Mouse (Mus musculus) E14TG2a.4 (cell line): Measurements from ENCODE around the gene Inca1.

ENCODE experiments used
- H3K27me3 ChIP-seq: 2 replicates; pipeline ENCODE4 v1.6.1; 2014; ENCODE audit warnings: low read length, control low read depth; ENCODE audit not compliant: insufficient read depth
- H3K36me3 ChIP-seq: 2 replicates; pipeline ENCODE4 v1.6.1; 2014; ENCODE audit warnings: low read length, control low read depth; ENCODE audit not compliant: insufficient read depth
- H3K4me1 ChIP-seq: replicated peaks from 2 replicates; pipeline ENCODE4 v1.6.1; 2014; ENCODE audit warnings: low read depth, low read length, control low read depth
- H3K4me3 ChIP-seq: replicated peaks from 2 replicates; pipeline ENCODE4 v1.5.1; 2014; ENCODE audit warnings: mild to moderate bottlenecking, low read length
- H3K9me3 ChIP-seq: 2 replicates; pipeline ENCODE4 v1.6.1; 2014; ENCODE audit warnings: low read length, control low read depth
- CTCF ChIP-seq: conservative IDR thresholded peaks from 2 replicates; pipeline ENCODE4 v1.5.1; 2014; ENCODE audit warnings: low read length
- NANOG ChIP-seq: IDR thresholded peaks from 2 replicates; pipeline ENCODE4 v1.6.1; 2014; ENCODE audit warnings: borderline replicate concordance, low read length, mixed read lengths
- POU5F1 ChIP-seq: IDR thresholded peaks from 2 replicates; pipeline ENCODE4 v1.6.1; 2014; ENCODE audit warnings: low read length, borderline replicate concordance

Gene Inca1

DNA sequence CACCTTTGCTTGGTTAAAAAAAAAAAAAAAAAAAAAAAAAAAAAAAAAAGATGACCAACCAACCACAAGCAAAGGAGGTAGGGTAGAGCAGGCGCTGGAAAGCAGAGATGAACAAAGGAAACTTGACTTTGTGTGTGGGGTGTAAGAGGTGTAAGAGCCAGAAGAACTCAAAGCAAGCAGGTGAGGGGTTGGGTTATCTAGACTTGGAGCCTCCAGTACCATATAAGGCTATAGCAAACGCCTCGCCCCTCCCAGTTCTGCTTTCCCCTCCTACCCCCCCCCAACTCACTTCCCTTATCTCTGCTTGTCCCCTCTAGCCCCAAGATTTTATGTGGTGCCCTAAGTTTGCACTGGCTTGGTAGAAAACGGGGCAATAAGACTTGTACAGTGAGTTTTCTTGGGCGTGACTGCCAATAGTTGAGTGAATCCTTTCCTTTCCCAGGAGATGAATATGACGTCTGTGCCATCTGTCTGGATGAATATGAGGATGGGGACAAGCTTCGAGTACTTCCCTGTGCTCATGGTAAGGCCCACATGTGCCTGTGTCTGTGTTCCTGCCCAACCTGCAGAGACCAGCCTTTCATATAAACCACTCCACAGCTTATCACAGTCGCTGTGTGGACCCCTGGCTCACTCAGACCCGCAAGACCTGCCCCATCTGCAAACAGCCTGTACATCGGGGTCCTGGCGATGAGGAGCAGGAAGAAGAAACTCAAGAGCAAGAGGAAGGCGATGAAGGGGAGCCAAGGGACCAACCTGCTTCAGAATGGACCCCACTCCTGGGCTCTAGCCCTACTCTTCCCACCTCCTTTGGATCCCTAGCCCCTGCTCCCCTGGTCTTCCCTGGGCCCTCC is 49.4 kb downstream of the Inca1 start:
- Histone ChIP-seq H3K27me3 (no peaks in the 10 kb centered on the region), H3K36me3 (peaks cover 62% of the 10 kb centered on the region), H3K9me3 (peaks cover 50% of the 10 kb centered on the region), H3K4me3 (peak overlapping the region; percentile 30), H3K4me1 (peaks cover 63% of the 10 kb centered on the region)
- TF ChIP-seq CTCF (no peak), NANOG (no peak), POU5F1 (no peak)

DNA sequence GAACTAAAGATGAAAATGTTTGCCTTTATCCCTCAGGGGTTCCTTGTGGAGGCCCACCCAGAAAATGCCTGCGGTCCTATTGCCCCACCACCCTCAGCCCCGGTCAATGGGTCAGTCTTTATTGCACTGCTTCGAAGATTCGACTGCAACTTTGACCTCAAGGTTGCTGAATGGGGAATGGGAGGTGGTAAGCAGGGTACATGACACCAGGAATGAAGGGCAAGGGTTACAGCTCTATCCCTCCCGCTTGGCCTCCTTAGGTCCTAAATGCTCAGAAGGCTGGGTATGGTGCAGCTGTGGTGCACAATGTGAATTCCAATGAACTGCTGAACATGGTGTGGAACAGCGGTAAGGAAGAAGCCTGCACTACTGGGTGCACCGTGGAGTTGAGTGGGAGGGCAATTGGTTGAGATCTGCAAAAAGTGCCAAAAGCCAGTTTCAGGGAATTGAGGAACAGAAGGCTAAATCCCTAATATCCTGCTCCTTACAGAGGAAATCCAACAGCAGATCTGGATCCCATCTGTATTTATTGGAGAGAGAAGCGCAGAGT is 50.7 kb downstream of the Inca1 start:
- Histone ChIP-seq H3K4me3 (peak overlapping the region; percentile 98; the same call in 1 of the 2 replicates), H3K36me3 (peaks cover 75% of the 10 kb centered on the region), H3K4me1 (peaks cover 71% of the 10 kb centered on the region), H3K9me3 (peaks cover 50% of the 10 kb centered on the region), H3K27me3 (no peaks in the 10 kb centered on the region)
- TF ChIP-seq CTCF, result no peak
- no peak for TF ChIP-seq POU5F1
- TF ChIP-seq NANOG, result no peak

DNA sequence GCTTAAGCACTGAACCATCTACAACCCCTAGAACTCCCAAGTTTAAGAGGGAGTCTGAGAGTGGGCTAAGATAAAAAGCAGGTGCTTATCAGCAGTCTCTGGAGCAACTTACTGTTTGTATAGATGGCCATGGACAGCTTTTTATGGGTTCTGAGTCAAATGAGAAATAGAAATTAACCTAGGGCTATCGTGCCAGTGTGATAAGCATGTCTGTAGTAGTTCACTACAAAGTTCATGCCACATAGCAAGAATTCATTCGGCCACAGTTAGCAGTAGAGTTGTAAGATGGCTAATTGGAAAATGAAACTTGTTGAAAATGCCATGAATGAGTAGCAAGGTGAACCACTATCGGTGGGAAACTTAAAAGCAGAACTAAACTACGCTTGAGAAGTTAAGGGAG is 51.4 kb downstream of the Inca1 start:
- TF ChIP-seq CTCF, result no peak
- Histone ChIP-seq H3K27me3 (no peaks in the 10 kb centered on the region), H3K4me3 (peak overlapping the region; percentile 98), H3K9me3 (peaks cover 47% of the 10 kb centered on the region), H3K4me1 (peaks cover 71% of the 10 kb centered on the region), H3K36me3 (peaks cover 80% of the 10 kb centered on the region)

DNA sequence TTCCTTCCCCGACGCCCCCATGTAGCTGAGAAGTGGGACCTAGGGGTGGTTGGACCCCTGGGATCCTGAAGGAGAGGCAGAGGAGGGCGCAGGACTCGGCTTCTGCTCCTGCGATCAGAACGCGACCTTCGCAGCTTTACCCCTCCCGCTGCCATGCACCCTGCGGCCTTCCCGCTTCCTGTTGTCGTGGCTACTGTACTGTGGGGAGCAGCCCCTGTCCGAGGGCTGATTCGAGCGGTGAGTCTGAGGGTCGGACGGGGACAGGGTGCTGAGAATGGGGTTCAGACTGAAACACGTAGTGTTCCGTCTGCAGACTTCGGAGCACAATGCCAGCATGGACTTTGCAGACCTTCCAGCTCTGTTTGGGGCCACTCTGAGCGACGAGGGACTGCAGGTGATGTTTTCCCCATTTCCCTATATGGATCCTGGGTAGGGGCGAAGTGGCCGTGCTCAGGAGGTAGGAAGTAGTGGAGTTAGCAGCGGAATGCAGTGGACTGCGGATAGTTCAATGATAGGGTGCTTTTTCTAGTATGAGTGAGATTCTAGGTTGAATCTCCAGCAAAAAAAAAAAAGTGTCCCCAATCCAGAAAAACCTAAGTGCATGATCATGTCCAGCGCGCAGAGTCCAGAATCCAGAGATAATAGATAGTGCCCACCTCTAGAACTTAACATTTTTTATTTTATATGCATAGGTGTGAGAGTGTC is 52.1 kb downstream of the Inca1 start:
- Histone ChIP-seq H3K4me1 (peaks cover 69% of the 10 kb centered on the region), H3K36me3 (peaks cover 79% of the 10 kb centered on the region), H3K9me3 (peaks cover 41% of the 10 kb centered on the region), H3K27me3 (no peaks in the 10 kb centered on the region), H3K4me3 (peak overlapping the region; percentile 98)
- no peak for TF ChIP-seq CTCF
- TF ChIP-seq POU5F1, result no peak
- TF ChIP-seq NANOG, result no peak

DNA sequence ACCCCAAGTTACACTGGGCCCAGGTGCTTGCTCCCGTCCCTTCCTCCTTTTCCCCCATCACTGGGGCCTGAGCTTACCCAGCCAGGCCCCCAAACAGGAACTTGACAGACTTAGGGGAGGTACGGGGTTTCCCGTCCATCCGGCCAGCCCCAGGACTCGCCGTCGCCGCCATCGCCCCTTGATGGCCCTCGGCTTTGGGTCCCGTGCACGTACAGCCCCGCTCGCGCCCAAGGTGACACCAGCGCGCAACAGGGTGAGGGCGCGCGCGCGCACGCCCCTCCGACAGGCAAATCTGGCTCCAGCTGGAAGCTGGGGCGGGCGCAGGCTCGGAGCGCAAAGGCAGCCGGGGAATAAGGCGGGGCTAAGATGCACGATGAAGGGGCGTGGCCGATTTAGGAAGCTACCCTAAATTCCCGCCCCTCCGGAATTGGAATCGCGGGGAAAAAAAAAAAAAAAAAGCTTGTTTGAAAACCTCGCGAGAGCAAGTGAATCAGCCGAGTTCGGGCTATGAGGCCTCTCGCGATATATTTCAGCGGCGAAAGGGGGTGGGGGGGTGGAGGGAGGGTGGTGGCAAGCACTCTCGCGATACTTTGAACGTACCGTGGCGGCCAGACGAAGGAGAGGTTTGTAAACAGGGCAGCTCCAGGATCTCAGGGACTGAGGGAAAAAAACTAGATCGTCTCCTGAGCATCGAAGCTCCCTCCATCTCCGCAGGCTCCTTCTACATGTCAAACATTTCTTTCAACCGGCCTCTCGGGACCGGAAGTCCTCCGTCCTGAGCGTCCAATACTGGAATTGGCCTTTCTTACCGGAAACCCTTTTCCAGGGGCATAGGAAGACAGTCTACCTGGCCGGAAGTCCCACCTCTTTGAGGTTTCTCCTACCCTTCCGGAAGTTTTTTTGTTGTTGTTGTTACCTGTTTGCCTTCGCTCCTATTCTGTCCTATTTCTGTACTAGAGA is 53.0 kb downstream of the Inca1 start, which contains the start of the genes Rnf167 and Slc25a11:
Gene Rnf167, plus strand, starts transcription at position 545 of the 960 bp plus-strand sequence.
Gene Slc25a11, minus strand, starts transcription at position 789 of the 960 bp plus-strand sequence.
- TF ChIP-seq POU5F1 (no peak), NANOG (no peak)
- Histone ChIP-seq H3K27me3 (no peaks in the 10 kb centered on the region), H3K4me1 (peaks cover 60% of the 10 kb centered on the region), H3K9me3 (peaks cover 32% of the 10 kb centered on the region), H3K36me3 (peaks cover 75% of the 10 kb centered on the region), H3K4me3 (peak within 1 kb of the TSS; percentile 98)

DNA sequence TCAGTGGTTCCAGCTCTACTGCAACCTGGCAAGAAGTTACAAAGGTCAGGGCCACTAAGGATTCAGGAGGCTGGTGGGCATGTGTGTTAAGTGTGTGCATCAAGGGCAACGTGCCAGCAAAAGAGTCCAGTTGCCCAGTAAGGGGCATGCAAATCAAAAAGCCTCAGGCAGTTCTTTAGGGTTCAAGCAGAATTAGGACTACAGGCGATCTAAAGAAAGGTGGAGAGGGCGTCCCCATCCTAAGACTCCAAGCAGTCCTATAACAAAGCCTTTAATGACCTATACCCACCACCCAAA is 53.7 kb downstream of the Inca1 start:
- TF ChIP-seq CTCF (no peak), POU5F1 (no peak)
- H3K27me3 ChIP-seq, result no peaks in the 10 kb centered on the region
- H3K4me3 ChIP-seq, result peak overlapping the region; percentile 92
- H3K9me3 ChIP-seq, result peaks cover 24% of the 10 kb centered on the region
- peaks cover 54% of the 10 kb centered on the region for H3K4me1 ChIP-seq
- peaks cover 67% of the 10 kb centered on the region for H3K36me3 ChIP-seq

DNA sequence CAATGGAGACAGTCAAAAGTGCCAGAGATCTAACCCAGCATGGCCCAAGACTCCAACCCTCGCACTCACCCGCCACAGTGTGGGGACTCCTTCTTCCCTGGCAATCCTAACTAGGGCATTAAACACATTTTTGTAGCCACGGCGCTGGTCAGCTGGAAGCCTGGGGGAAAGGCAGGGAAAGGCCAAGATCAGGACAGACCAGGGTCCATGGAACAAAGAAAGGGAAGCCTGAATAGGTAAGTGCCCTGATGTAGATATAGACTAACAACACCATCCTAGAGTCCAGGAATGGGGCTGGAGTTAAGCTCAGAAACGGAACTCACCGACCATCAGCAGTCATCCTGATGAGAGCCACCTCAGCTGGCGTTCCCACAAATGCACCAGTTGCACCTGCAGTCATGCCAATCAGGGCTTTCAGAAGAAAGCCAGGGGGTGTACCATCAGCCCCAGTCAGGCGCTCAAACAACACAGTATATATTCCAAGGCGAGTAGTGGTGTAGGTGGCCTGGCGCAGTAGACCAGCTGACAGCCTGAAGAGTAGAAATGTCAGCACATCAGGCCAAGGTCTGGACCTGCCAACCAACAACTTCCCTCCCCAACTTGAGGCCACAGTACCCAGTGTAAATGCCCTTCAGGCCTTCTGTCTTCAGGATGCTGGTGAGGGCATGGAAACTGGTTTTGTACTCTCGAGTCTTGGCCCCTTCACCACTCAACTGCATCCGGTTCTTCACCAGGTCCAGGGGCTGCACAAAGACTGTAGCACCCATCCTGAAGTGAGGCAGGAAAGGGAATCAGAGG is 54.3 kb downstream of the Inca1 start:
- H3K4me1 ChIP-seq, result peaks cover 48% of the 10 kb centered on the region
- peaks cover 19% of the 10 kb centered on the region for H3K9me3 ChIP-seq
- TF ChIP-seq NANOG (no peak), CTCF (no peak), POU5F1 (no peak)
- no peaks in the 10 kb centered on the region for H3K27me3 ChIP-seq
- peak overlapping the region; percentile 92 for H3K4me3 ChIP-seq
- peaks cover 61% of the 10 kb centered on the region for H3K36me3 ChIP-seq

DNA sequence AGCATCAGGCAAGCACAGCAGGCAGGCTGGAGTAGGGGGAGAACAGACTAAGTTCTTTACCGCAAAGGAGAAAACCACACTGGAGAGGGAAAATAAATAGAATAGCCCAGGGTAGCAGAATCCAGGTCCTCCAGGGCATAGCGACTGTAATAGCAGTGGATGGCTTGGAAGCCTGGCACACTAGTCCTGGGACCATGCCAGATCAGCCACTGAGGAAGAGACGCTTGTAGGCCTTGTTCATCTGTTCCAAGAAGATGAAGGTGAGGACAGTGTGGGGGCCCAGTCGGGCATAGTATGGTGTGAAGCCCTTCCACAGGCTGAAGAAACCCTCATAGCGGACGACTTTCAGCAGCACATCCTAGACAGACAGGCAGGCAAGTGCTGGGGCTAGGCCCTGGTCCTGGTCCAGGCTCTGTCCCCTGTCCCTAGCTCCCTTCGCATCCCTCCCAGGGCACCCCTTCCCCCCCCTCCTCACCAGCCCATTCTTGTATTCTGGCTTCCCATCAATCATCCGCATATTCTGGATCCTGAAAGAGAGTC is 55.3 kb downstream of the Inca1 start:
- peaks cover 51% of the 10 kb centered on the region for H3K36me3 ChIP-seq
- H3K27me3 ChIP-seq, result no peaks in the 10 kb centered on the region
- TF ChIP-seq CTCF (no peak), NANOG (no peak), POU5F1 (no peak)
- H3K4me3 ChIP-seq, result no peak overlapping the region
- H3K9me3 ChIP-seq, result peaks cover 8% of the 10 kb centered on the region
- peaks cover 41% of the 10 kb centered on the region for H3K4me1 ChIP-seq
